Mouse (Mus musculus) embryonic facial prominence, embryonic 14.5 days (tissue): ENCODE measurements around the gene Taf1d. TPM values are rescaled to one million over a fixed set of nuclear protein-coding genes. Genes with fewer than 3 reads are reported as not detected.

Experiments
- ATAC-seq: fragments of 200-750 bp; cut with Nextera tagmentation; 2 replicates; pipeline ENCODE4 v1.8.0; 2017; ENCODE audit warnings: low read depth, moderate number of reproducible peaks, moderate TSS enrichment
- DNase-seq: peaks from one replicate; pipeline ENCODE4 v3.0.0-alpha.2; 2015; ENCODE audit warnings: low spot score
- H3K27ac ChIP-seq: fragments of 300-500 bp; sonication (generic); replicated peaks from 2 replicates; pipeline ENCODE4 v1.5.1; 2014; ENCODE audit warnings: low read depth, mild to moderate bottlenecking, low read length, moderate library complexity
- H3K27me3 ChIP-seq: fragments of 300-500 bp; sonication (generic); replicated peaks from 2 replicates; pipeline ENCODE4 v1.6.1; 2014; ENCODE audit warnings: low read length; ENCODE audit not compliant: control insufficient read depth, insufficient read depth
- H3K36me3 ChIP-seq: fragments of 300-500 bp; sonication (generic); 2 replicates; pipeline ENCODE4 v1.6.1; 2014; ENCODE audit warnings: low read length, mixed read lengths; ENCODE audit not compliant: control insufficient read depth, insufficient read depth
- H3K4me1 ChIP-seq: fragments of 300-500 bp; sonication (generic); 2 replicates; pipeline ENCODE4 v1.6.1; 2014; ENCODE audit warnings: antibody characterized with exemption, low read length; ENCODE audit not compliant: control insufficient read depth, insufficient read depth
- H3K4me2 ChIP-seq: fragments of 300-500 bp; sonication (generic); 2 replicates; pipeline ENCODE4 v1.6.1; 2014; ENCODE audit warnings: low read depth, mild to moderate bottlenecking, low read length, moderate library complexity, mixed read lengths
- H3K4me3 ChIP-seq: fragments of 300-500 bp; sonication (generic); 2 replicates; pipeline ENCODE4 v1.5.1; 2014; ENCODE audit warnings: low read depth, mild to moderate bottlenecking, low read length
- H3K9ac ChIP-seq: fragments of 300-500 bp; sonication (generic); 2 replicates; pipeline ENCODE4 v1.6.1; 2014; ENCODE audit warnings: low read depth, mild to moderate bottlenecking, low read length, moderate library complexity, mixed read lengths
- H3K9me3 ChIP-seq: fragments of 300-500 bp; sonication (generic); 2 replicates; pipeline ENCODE4 v1.6.1; 2016; ENCODE audit warnings: low read length; ENCODE audit not compliant: control insufficient read depth
- WGBS: fragments of 180-500 bp; shearing (Covaris S2); extraction: QIAGEN DNeasy Blood & Tissue Kit; methylation state at CpG from one replicate; pipeline ENCODE4 v1.1.7; 2014; 5-methylcytosine and 5-hydroxymethylcytosine counted together
- polyA plus RNA-seq: library from polyadenylated mRNA; unstranded; fragments of >200 nt; fragmentation: Nextera tagmentation; extraction: Ambion mirVana; gene quantifications from 2 replicates; pipeline ENCODE4 v1.2.1, GENCODE M21; 2014

Gene Taf1d
- polyA plus RNA-seq, 1 experiment from 2014 or later = 69.2 TPM

- WGBS = 1% methylated on average over 40 of the region's 57 CpGs
- Histone ChIP-seq H3K4me1 (peaks cover 14% of the 10 kb centered on the region), H3K36me3 (peaks cover 27% of the 10 kb centered on the region), H3K4me2 (peak within 1 kb of the TSS; percentile 55), H3K27ac (peak within 1 kb of the TSS; percentile 79), H3K9me3 (no peaks in the 10 kb centered on the region), H3K27me3 (no peaks in the 10 kb centered on the region), H3K4me3 (peak within 1 kb of the TSS; percentile 96), H3K9ac (peak within 1 kb of the TSS; percentile 95)
- peak; percentile 97 for DNase-seq
- peak; percentile 98 for ATAC-seq
Measured at GRCm38 (mm10) chr9:15279649-15280490, 26.1 kb upstream of the Taf1d start, which contains the start of gene Med17. Gene Med17 (minus strand): TSS chr9:15279931.

DNA sequence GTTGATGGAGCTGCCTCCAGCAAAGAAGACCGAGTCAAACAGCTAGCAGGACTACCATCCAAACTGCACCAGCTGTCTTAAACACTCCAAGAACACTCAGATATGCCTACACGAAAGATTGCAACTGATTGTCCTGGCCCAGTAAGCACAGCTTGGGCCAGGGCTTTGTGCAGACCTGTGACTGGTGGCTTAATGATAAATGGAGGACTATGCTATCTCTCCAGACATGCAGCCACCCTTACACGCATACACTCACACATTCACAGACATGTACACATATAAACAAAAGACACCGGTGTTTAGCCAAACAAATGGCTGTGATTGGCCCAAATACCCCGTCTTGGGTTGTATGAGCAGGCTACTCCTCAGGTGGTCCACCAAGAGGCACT lies 25.5 kb upstream of the Taf1d start:
- Histone ChIP-seq H3K27me3 (no peaks in the 10 kb centered on the region), H3K9ac (peak overlapping the region; percentile 95), H3K4me1 (peaks cover 14% of the 10 kb centered on the region), H3K4me3 (peak overlapping the region; percentile 96), H3K4me2 (peak overlapping the region; percentile 55), H3K9me3 (no peaks in the 10 kb centered on the region), H3K27ac (peak overlapping the region; percentile 61; the same call in 1 of the 2 replicates), H3K36me3 (peaks cover 21% of the 10 kb centered on the region)
- 46% methylated on average over 5 of the region's 5 CpGs for WGBS
- ATAC-seq (no peak), DNase-seq (no peak)

DNA sequence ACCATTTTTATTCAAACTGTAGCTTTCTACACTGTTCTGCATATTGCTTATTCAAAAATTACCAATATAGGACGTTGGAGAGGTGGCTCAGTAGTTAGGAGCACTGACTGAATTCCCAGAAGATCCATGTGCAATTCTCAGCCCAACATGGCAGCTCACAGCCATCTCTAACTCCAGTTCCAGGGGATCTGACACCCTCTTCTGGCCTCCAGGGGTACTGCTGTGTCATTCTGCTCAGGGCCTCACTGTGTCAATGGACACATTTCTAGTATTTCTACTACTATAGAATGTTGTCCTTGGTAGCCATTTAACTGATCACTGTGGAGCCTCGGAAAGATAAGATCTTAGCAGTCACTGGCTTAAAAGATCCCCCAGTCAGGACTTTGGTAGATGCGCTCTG lies 20.6 kb upstream of the Taf1d start:
- DNase-seq = no peak
- Histone ChIP-seq H3K4me1 (peaks cover 5% of the 10 kb centered on the region; the same call in 1 of the 2 replicates), H3K9me3 (no peaks in the 10 kb centered on the region), H3K27ac (no peak overlapping the region), H3K27me3 (no peaks in the 10 kb centered on the region), H3K4me3 (no peak overlapping the region), H3K9ac (no peak overlapping the region), H3K4me2 (no peak overlapping the region), H3K36me3 (peaks cover 16% of the 10 kb centered on the region; the same call in 1 of the 2 replicates)
- 70% methylated on average over 3 of the region's 3 CpGs for WGBS
- ATAC-seq = no peak

- 52% methylated on average over 6 of the region's 6 CpGs for WGBS
Measured at GRCm38 (mm10) chr9:15287846-15288245, 18.2 kb upstream of the Taf1d start.

GRCm38 (mm10) chr9:15288402-15288801 lies 17.6 kb upstream of the Taf1d start:
- no peaks in the 10 kb centered on the region for H3K9me3 ChIP-seq
- H3K9ac ChIP-seq = no peak overlapping the region
- H3K27me3 ChIP-seq = no peaks in the 10 kb centered on the region
- H3K4me2 ChIP-seq = no peak overlapping the region
- H3K27ac ChIP-seq = no peak overlapping the region
- 91% methylated on average over 3 of the region's 3 CpGs for WGBS
- no peak for ATAC-seq
- no peaks in the 10 kb centered on the region for H3K4me1 ChIP-seq
- H3K36me3 ChIP-seq = peaks cover 30% of the 10 kb centered on the region
- H3K4me3 ChIP-seq = no peak overlapping the region
- DNase-seq = no peak

More at GRCm38 (mm10) chr9:15287846-15288245, 18.2 kb upstream of the Taf1d start:
- Histone ChIP-seq H3K27me3 (no peaks in the 10 kb centered on the region), H3K9me3 (no peaks in the 10 kb centered on the region), H3K4me3 (no peak overlapping the region), H3K4me1 (no peaks in the 10 kb centered on the region), H3K36me3 (peaks cover 24% of the 10 kb centered on the region), H3K9ac (no peak overlapping the region), H3K4me2 (no peak overlapping the region), H3K27ac (no peak overlapping the region)
- no peak for DNase-seq
- no peak for ATAC-seq

GRCm38 (mm10) chr9:15289251-15289650 lies 16.8 kb upstream of the Taf1d start:
- 87% methylated on average over 6 of the region's 6 CpGs for WGBS
- no peak overlapping the region for H3K27ac ChIP-seq
- DNase-seq (no peak), ATAC-seq (no peak)
- no peaks in the 10 kb centered on the region for H3K9me3 ChIP-seq
- no peak overlapping the region for H3K9ac ChIP-seq
- H3K27me3 ChIP-seq = no peaks in the 10 kb centered on the region
- H3K4me2 ChIP-seq = no peak overlapping the region
- no peak overlapping the region for H3K4me3 ChIP-seq
- H3K4me1 ChIP-seq = no peaks in the 10 kb centered on the region
- peaks cover 35% of the 10 kb centered on the region for H3K36me3 ChIP-seq

- Histone ChIP-seq H3K9me3 (no peaks in the 10 kb centered on the region), H3K4me3 (no peak overlapping the region), H3K27ac (no peak overlapping the region), H3K9ac (no peak overlapping the region), H3K27me3 (no peaks in the 10 kb centered on the region), H3K36me3 (peaks cover 23% of the 10 kb centered on the region), H3K4me2 (no peak overlapping the region), H3K4me1 (no peaks in the 10 kb centered on the region)
- no peak for ATAC-seq
- WGBS = 89% methylated on average over 7 of the region's 7 CpGs
- no peak for DNase-seq
Measured at GRCm38 (mm10) chr9:15297112-15297511, 8.9 kb upstream of the Taf1d start.

DNA sequence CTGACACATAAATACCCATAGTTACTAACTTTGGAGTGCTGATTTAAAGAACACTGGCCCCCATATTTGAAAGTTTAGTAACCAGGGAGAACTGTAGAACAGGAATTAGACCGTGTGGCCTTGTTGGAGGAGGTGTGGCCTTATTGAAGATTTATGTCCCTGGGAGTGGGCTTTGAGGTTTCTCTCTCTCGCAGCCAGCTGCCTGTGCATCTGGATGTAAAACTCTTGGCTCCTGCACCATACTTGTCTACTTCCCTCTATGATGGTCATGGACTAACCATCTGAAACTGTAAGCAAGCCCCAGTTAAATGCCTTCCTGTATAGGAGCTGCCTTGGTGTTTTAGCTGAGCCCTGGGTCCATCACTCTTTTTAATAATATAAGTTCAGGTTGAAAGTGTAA lies 7.6 kb upstream of the Taf1d start:
- 68% methylated on average over 2 of the region's 2 CpGs for WGBS
- no peaks in the 10 kb centered on the region for H3K9me3 ChIP-seq
- H3K27ac ChIP-seq = no peak overlapping the region
- no peak overlapping the region for H3K4me3 ChIP-seq
- no peak for ATAC-seq
- no peak overlapping the region for H3K4me2 ChIP-seq
- H3K4me1 ChIP-seq = no peaks in the 10 kb centered on the region
- H3K9ac ChIP-seq = no peak overlapping the region
- H3K27me3 ChIP-seq = no peaks in the 10 kb centered on the region
- peaks cover 12% of the 10 kb centered on the region for H3K36me3 ChIP-seq
- no peak for DNase-seq

GRCm38 (mm10) chr9:15300056-15300455 lies 6.0 kb upstream of the Taf1d start:
- ATAC-seq (no peak), DNase-seq (no peak)
- H3K27ac ChIP-seq = no peak overlapping the region
- H3K4me1 ChIP-seq = no peaks in the 10 kb centered on the region
- H3K9ac ChIP-seq = no peak overlapping the region
- 76% methylated on average over 5 of the region's 5 CpGs for WGBS
- H3K27me3 ChIP-seq = no peaks in the 10 kb centered on the region
- no peak overlapping the region for H3K4me3 ChIP-seq
- H3K4me2 ChIP-seq = no peak overlapping the region
- peaks cover 7% of the 10 kb centered on the region for H3K36me3 ChIP-seq
- H3K9me3 ChIP-seq = no peaks in the 10 kb centered on the region
